Mouse (Mus musculus) cortical plate, adult 2 months (tissue): Measurements from ENCODE around the gene B3gnt2.

Source experiments
- CTCF ChIP-seq: fragments of 200-500 bp; IDR thresholded peaks from 2 replicates; pipeline ENCODE4 v1.5.1; 2011; ENCODE audit warnings: mild to moderate bottlenecking, control low read depth, low read length; ENCODE audit not compliant: insufficient read depth; ENCODE audit errors: extremely low read depth
- POLR2A ChIP-seq: fragments of 200-500 bp; IDR thresholded peaks from 2 replicates; pipeline ENCODE4 v1.6.1; 2011; ENCODE audit warnings: mild to moderate bottlenecking, low read length, control low read depth; ENCODE audit not compliant: insufficient read depth; ENCODE audit errors: extremely low read depth

GRCm38 (mm10) chr11:22854571-22854970 is 6.2 kb downstream of the B3gnt2 start:
- no peak for TF ChIP-seq POLR2A
- TF ChIP-seq CTCF, result no peak
